Mouse (Mus musculus): ENCODE data around the gene A630023A22Rik. TPM values are rescaled to one million over a fixed set of nuclear protein-coding genes. Genes with fewer than 3 reads are reported as not detected.

The A630023A22Rik gene
- polyA plus RNA-seq, 1 experiment, result 14.8 TPM

DNA sequence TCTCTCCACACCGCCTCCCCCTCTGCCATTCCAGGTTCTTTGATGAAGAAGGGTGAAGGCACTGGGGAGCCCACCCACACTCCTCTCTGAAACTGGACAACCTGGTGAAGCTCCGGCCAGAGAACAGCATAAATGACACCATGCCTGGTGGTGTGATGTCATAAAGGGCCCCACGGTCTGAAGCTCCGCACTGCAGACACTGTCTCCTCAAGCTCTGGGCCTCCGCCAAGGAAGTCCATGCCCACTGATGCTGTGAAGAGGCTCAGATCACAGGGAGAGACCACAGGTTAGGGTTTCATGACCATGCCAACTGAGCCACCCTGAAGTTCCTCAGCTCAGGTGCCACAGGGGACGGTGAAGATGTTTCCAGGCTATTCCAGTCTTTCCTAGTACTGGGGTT is 50.0 kb downstream of the A630023A22Rik start, which contains the start of gene Antxrl:
TSS of gene Antxrl (plus strand) at position 192 of the 400 bp plus-strand sequence.
- no peaks in the 10 kb centered on the region for H3K36me3 ChIP-seq (ENCODE audit: control insufficient read depth, insufficient read depth, low read length)
- H3K27ac ChIP-seq (ENCODE audit: control insufficient read depth, insufficient read depth, low read depth, low read length), result peak within 1 kb of the TSS; percentile 80
- TF ChIP-seq POLR2A (IDR thresholded peaks at IDR 0.05; ENCODE audit: control insufficient read depth, low read depth, low read length) (peak; percentile 72; the same call in 1 of the 2 replicates), CTCF (IDR thresholded peaks at IDR 0.05; ENCODE audit: control insufficient read depth, insufficient read depth, insufficient replicate concordance, low read depth, low read length) (no peak)
- H3K4me3 ChIP-seq (ENCODE audit: control insufficient read depth, low read depth, low read length), result peak within 1 kb of the TSS; percentile 84
- H3K27me3 ChIP-seq (ENCODE audit: control insufficient read depth, insufficient read depth, low read length), result no peaks in the 10 kb centered on the region
- no peaks in the 10 kb centered on the region for H3K4me1 ChIP-seq (ENCODE audit: control insufficient read depth, insufficient read depth, low read length)

DNA sequence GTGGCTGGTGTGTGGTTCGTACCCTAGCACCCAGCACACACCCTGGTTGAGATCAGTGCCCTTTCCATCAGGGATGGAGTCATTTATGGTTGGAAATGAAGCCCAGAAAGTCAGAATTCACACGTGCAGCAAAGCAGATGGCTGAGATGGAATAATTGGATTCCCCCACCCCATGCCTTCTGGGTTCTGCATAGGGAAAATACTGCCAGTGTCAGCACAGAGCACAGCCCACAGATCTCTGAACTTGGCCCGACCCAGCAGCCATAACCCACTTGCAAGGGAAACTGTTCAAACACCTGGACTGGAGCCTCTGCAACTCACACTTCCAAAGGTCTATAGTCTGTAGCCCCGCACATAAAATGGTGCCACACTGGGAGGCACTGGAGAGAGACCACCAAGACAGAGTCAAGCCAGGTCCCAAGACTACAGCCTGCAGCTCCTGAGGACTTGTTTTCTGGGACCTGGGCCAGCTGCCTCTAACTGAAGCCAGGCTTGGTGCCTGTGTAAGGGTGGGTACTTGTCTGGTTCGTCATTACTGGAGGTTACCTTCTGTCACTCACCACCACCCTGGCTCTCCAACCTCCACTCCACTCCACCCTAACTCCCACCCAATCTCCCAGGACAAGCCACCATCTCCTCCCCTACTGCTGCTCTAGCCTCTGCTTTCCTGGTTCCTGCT is 52.3 kb downstream of the A630023A22Rik start:
- Histone ChIP-seq H3K27ac (ENCODE audit: control insufficient read depth, insufficient read depth, low read depth, low read length) (no peak overlapping the region), H3K4me3 (ENCODE audit: control insufficient read depth, low read depth, low read length) (peak overlapping the region; percentile 61), H3K4me1 (ENCODE audit: control insufficient read depth, insufficient read depth, low read length) (no peaks in the 10 kb centered on the region), H3K27me3 (ENCODE audit: control insufficient read depth, insufficient read depth, low read length) (no peaks in the 10 kb centered on the region), H3K36me3 (ENCODE audit: control insufficient read depth, insufficient read depth, low read length) (no peaks in the 10 kb centered on the region)
- TF ChIP-seq POLR2A (IDR thresholded peaks at IDR 0.05; ENCODE audit: control insufficient read depth, low read depth, low read length) (no peak), CTCF (IDR thresholded peaks at IDR 0.05; ENCODE audit: control insufficient read depth, insufficient read depth, insufficient replicate concordance, low read depth, low read length) (no peak)

DNA sequence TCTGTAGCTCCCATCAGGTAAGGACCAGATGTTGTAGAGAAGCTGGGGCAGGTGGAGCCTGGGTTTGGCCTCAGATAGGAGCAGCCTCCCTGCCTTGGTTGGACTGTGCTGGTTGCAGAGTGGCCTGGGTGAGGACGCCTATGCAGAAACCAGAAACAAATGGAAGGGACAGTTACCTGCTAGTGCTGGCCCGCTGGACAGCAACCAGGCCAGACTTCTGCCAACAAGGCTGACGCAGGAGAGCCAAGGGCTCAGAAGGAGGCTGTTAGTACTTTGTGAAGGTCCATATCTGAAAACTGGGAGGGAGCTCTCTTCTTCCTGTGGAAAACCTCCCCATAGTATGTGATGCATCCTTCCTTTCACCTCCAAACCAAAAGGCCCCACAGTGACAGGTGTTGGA is 59.2 kb downstream of the A630023A22Rik start:
- Histone ChIP-seq H3K27me3 (ENCODE audit: control insufficient read depth, insufficient read depth, low read length) (no peaks in the 10 kb centered on the region), H3K36me3 (ENCODE audit: control insufficient read depth, insufficient read depth, low read length) (no peaks in the 10 kb centered on the region), H3K4me3 (ENCODE audit: control insufficient read depth, low read depth, low read length) (no peak overlapping the region), H3K27ac (ENCODE audit: control insufficient read depth, insufficient read depth, low read depth, low read length) (no peak overlapping the region), H3K4me1 (ENCODE audit: control insufficient read depth, insufficient read depth, low read length) (no peaks in the 10 kb centered on the region)
- no peak for TF ChIP-seq CTCF (IDR thresholded peaks at IDR 0.05; ENCODE audit: control insufficient read depth, insufficient read depth, insufficient replicate concordance, low read depth, low read length)
- no peak for TF ChIP-seq POLR2A (IDR thresholded peaks at IDR 0.05; ENCODE audit: control insufficient read depth, low read depth, low read length)

DNA sequence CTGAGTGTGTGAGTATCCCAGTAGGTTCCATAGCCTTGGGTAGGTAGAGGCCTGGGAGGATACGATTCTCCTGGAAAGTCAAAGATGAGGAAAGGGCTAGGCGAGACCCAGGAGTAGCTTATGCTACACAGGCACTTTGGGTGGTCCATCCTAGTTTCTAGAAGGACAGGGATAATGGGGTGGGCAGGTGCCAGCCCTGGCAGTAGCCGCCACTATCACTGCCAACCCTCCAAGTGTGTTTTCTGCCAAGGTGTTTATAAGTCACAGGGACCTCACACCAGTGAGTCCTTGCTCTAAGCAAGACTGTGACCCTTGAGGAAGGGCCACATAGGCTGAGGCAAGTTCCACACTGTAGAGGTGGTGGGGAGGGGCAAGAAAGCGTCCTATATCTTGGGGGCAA is 61.3 kb downstream of the A630023A22Rik start:
- Histone ChIP-seq H3K4me1 (ENCODE audit: control insufficient read depth, insufficient read depth, low read length) (no peaks in the 10 kb centered on the region), H3K36me3 (ENCODE audit: control insufficient read depth, insufficient read depth, low read length) (no peaks in the 10 kb centered on the region), H3K27me3 (ENCODE audit: control insufficient read depth, insufficient read depth, low read length) (no peaks in the 10 kb centered on the region), H3K4me3 (ENCODE audit: control insufficient read depth, low read depth, low read length) (no peak overlapping the region), H3K27ac (ENCODE audit: control insufficient read depth, insufficient read depth, low read depth, low read length) (no peak overlapping the region)
- TF ChIP-seq CTCF (IDR thresholded peaks at IDR 0.05; ENCODE audit: control insufficient read depth, insufficient read depth, insufficient replicate concordance, low read depth, low read length), result no peak
- TF ChIP-seq POLR2A (IDR thresholded peaks at IDR 0.05; ENCODE audit: control insufficient read depth, low read depth, low read length), result no peak

DNA sequence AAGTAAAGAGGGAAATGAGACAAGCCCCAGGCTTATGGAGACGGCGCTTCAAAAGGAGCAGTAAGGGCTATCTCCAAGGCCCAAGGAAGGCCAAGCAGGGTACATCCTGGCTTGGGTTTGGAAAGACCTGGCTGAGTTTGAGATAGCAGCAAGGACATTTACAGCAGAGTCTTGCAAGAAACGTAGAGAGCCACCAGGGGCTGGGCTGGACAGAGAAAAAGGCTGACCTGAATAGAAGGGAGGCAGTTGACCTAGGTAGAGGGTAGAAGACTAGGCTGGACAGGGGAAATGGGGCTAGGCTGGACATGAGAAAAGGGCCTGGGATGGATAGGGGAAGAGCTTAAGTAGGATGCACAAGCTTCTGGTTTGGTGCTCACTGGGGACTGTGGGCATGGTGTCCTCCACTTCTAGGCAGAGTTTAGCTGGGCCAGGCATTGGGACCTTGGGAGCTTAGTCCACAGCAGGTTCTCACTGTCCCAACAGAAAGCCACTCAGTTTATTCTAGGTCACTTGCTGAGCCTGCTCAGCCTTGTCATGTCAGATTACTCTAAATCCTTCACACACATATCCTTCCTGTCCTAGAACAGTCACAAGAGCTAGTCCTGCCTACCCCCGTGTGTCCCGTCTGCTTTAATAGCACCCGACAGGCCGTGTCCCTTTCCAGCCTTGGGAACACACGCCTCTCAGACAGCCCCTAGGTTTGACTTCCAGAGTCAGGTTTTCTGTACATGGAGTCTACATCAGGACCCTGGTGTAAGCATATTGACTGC is 68.5 kb downstream of the A630023A22Rik start:
- H3K4me3 ChIP-seq (ENCODE audit: control insufficient read depth, low read depth, low read length), result no peak overlapping the region
- no peak for TF ChIP-seq CTCF (IDR thresholded peaks at IDR 0.05; ENCODE audit: control insufficient read depth, insufficient read depth, insufficient replicate concordance, low read depth, low read length)
- no peak for TF ChIP-seq POLR2A (IDR thresholded peaks at IDR 0.05; ENCODE audit: control insufficient read depth, low read depth, low read length)
- no peaks in the 10 kb centered on the region for H3K4me1 ChIP-seq (ENCODE audit: control insufficient read depth, insufficient read depth, low read length)
- H3K36me3 ChIP-seq (ENCODE audit: control insufficient read depth, insufficient read depth, low read length), result no peaks in the 10 kb centered on the region
- H3K27ac ChIP-seq (ENCODE audit: control insufficient read depth, insufficient read depth, low read depth, low read length), result no peak overlapping the region
- H3K27me3 ChIP-seq (ENCODE audit: control insufficient read depth, insufficient read depth, low read length), result no peaks in the 10 kb centered on the region

DNA sequence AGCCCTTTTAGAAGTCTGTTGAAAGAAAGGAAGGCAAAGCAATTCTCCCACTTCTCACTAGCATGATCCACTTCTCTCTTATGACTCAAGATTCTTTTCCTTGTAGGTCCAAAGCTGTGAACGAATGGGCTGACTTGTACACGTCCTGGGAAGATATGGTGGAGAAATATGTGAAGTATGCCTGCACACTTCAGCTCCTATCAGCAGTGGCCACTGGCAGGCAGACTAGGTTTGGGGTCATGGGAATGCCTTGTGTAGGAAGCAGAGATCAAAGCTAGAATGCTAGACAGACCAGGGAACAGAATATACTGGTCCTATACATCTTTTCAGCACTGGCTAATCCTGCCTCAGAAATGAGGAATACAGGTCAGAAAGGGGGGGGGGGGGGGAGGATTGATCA is 75.8 kb downstream of the A630023A22Rik start:
- Histone ChIP-seq H3K4me3 (ENCODE audit: control insufficient read depth, low read depth, low read length) (no peak overlapping the region), H3K27me3 (ENCODE audit: control insufficient read depth, insufficient read depth, low read length) (no peaks in the 10 kb centered on the region), H3K27ac (ENCODE audit: control insufficient read depth, insufficient read depth, low read depth, low read length) (no peak overlapping the region), H3K36me3 (ENCODE audit: control insufficient read depth, insufficient read depth, low read length) (no peaks in the 10 kb centered on the region), H3K4me1 (ENCODE audit: control insufficient read depth, insufficient read depth, low read length) (no peaks in the 10 kb centered on the region)
- TF ChIP-seq POLR2A (IDR thresholded peaks at IDR 0.05; ENCODE audit: control insufficient read depth, low read depth, low read length), result no peak
- no peak for TF ChIP-seq CTCF (IDR thresholded peaks at IDR 0.05; ENCODE audit: control insufficient read depth, insufficient read depth, insufficient replicate concordance, low read depth, low read length)

DNA sequence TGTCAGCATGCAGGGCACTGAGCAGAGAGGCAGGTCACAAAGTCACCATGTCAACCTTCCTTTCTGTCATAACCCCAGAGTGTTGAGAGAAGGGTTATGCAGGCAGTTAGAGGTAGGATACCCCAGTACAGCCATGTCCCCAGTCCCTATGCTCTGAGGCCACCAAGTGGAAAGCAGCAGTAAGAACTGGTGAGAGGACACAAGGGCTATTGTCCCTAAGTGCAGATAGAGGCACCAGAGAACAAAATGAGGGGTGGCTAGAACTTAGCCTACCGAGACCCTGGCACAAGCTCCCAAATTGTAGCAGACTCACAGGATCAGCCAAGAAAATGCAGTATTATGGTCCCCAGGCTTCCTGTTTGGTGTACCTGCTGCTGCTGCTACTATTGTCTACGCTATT is 85.6 kb downstream of the A630023A22Rik start:
- Histone ChIP-seq H3K4me1 (ENCODE audit: control insufficient read depth, insufficient read depth, low read length) (no peaks in the 10 kb centered on the region), H3K36me3 (ENCODE audit: control insufficient read depth, insufficient read depth, low read length) (no peaks in the 10 kb centered on the region), H3K27me3 (ENCODE audit: control insufficient read depth, insufficient read depth, low read length) (no peaks in the 10 kb centered on the region), H3K27ac (ENCODE audit: control insufficient read depth, insufficient read depth, low read depth, low read length) (no peak overlapping the region), H3K4me3 (ENCODE audit: control insufficient read depth, low read depth, low read length) (peak overlapping the region; percentile 80)
- TF ChIP-seq CTCF (IDR thresholded peaks at IDR 0.05; ENCODE audit: control insufficient read depth, insufficient read depth, insufficient replicate concordance, low read depth, low read length), result no peak
- TF ChIP-seq POLR2A (IDR thresholded peaks at IDR 0.05; ENCODE audit: control insufficient read depth, low read depth, low read length), result no peak; the same call in 1 of the 2 replicates
